Mouse (Mus musculus): ENCODE measurements around the gene Flnc. TPM values are rescaled to one million over a fixed set of nuclear protein-coding genes. Genes with fewer than 3 reads are reported as not detected.

Flnc gene
- polyA plus RNA-seq, 1 experiment from 2014 or later: 0.07 TPM

- ATAC-seq (no peak), DNase-seq (no peak)
- Histone ChIP-seq H3K4me1 (ENCODE audit: insufficient read depth) (no peaks in the 10 kb centered on the region), H3K4me2 (ENCODE audit: low read depth, low read length) (no peak overlapping the region), H3K4me3 (ENCODE audit: low read depth, low read length) (no peak overlapping the region), H3K27me3 (ENCODE audit: insufficient read depth, low read length) (peaks cover 25% of the 10 kb centered on the region), H3K27ac (ENCODE audit: low read depth) (no peak overlapping the region), H3K9me3 (ENCODE audit: low read length) (no peaks in the 10 kb centered on the region), H3K36me3 (replicated peaks; ENCODE audit: insufficient read depth, low read length) (no peaks in the 10 kb centered on the region), H3K9ac (replicated peaks) (no peak overlapping the region)
- TF ChIP-seq CTCF (IDR thresholded peaks at IDR 0.05; ENCODE audit: low read depth) (no peak), EP300 (IDR thresholded peaks at IDR 0.05; ENCODE audit: low read depth) (no peak)
- 47% methylated on average over 4 of the region's 4 CpGs for WGBS (ENCODE audit: insufficient replicate concordance)
Observed at GRCm38 (mm10) chr6:29428171-29428570, 4.9 kb upstream of the Flnc start.

DNA sequence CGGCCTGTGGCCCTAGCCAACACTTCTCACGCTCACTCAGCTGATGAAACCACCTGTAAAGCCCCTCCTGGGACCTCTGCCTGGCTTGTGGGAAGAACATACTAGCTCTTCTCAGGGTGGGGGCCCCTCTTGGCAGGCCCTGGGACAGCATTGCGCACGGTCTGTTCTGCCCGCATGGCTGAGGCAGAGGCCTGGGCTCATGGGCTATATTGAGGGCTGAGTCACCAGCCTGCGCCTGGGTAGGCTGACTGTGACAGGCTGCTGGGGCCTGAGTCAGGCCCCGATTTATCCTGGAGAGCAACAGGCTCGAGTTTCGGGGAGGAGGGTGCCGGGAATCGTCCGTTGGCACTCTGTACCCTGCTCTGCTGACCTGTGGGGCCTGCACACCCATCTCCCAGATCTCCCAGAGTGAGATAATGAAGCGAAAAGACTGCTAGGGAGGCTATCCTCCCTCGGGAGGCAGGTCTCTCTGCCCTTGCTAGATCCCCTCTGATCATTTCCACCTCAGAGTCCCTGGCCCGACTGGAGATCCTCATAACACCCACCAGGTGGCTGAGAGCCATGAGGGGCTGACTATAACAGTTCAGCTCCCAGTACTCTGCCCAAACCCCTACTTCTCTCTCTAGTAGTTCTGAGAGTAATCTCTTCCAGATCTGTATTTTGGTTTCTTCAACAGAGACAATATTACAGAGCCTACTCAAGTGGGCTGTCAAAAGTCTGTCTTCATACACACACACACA, 2.2 kb upstream of the Flnc start:
- DNase-seq: no peak
- 57% methylated on average over 15 of the region's 15 CpGs for WGBS (ENCODE audit: insufficient replicate concordance)
- Histone ChIP-seq H3K36me3 (replicated peaks; ENCODE audit: insufficient read depth, low read length) (no peaks in the 10 kb centered on the region), H3K4me3 (ENCODE audit: low read depth, low read length) (no peak overlapping the region), H3K27me3 (ENCODE audit: insufficient read depth, low read length) (peaks cover 52% of the 10 kb centered on the region), H3K4me2 (ENCODE audit: low read depth, low read length) (no peak overlapping the region), H3K27ac (ENCODE audit: low read depth) (no peak overlapping the region), H3K9me3 (ENCODE audit: low read length) (no peaks in the 10 kb centered on the region), H3K4me1 (ENCODE audit: insufficient read depth) (peaks cover 10% of the 10 kb centered on the region; the same call in 1 of the 2 replicates), H3K9ac (replicated peaks) (no peak overlapping the region)
- TF ChIP-seq EP300 (IDR thresholded peaks at IDR 0.05; ENCODE audit: low read depth) (no peak), CTCF (IDR thresholded peaks at IDR 0.05; ENCODE audit: low read depth) (no peak)
- ATAC-seq: no peak

DNA sequence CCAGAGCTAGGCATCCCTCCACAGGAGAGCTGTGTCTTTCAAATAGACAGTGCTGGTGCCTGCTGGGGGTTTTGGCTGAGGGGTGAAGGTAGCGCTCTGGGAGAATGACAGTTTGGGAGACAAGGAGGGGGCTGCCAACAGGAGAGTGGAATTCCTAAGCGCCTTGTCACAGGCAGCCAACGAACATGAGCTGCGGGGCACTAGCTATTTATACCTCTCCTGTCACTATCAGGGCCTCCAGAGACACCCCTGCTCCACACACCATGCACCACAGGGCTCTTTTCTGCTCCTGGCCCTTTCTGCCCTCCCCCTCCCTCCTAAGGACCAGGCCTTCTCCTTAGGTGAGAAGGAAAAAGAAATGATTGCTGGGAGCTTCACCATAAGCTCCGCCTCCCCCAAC, 1.6 kb upstream of the Flnc start:
- ATAC-seq (no peak), DNase-seq (no peak)
- H3K36me3 ChIP-seq (replicated peaks; ENCODE audit: insufficient read depth, low read length): no peaks in the 10 kb centered on the region
- H3K9me3 ChIP-seq (ENCODE audit: low read length): no peaks in the 10 kb centered on the region
- H3K4me1 ChIP-seq (ENCODE audit: insufficient read depth): peaks cover 10% of the 10 kb centered on the region; the same call in 1 of the 2 replicates
- no peak for TF ChIP-seq EP300 (IDR thresholded peaks at IDR 0.05; ENCODE audit: low read depth)
- TF ChIP-seq CTCF (IDR thresholded peaks at IDR 0.05; ENCODE audit: low read depth): no peak
- no peak overlapping the region for H3K4me3 ChIP-seq (ENCODE audit: low read depth, low read length)
- WGBS (ENCODE audit: insufficient replicate concordance): 37% methylated on average over 5 of the region's 5 CpGs
- no peak overlapping the region for H3K4me2 ChIP-seq (ENCODE audit: low read depth, low read length)
- H3K27ac ChIP-seq (ENCODE audit: low read depth): no peak overlapping the region
- H3K9ac ChIP-seq (replicated peaks): no peak overlapping the region
- H3K27me3 ChIP-seq (ENCODE audit: insufficient read depth, low read length): peaks cover 58% of the 10 kb centered on the region

DNA sequence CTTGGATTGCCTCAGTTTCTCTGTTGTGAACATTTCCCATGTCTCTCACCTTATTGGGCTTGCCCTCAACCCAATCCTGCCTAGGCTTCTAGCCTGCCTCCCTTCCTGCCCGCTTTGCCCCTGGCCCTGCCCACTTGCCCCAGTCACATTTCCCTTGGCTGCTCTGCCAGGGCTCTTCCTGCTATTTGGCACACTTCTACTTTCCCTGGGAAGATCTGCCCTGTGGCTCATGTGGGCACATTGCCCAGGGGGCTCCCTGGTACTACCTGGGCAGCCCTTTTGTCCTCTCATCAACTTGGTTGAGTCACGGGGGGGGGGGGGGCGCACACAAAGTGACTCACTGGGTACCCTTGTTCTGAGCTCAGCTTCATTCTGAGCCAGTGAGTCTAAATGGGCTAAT, 900 bp upstream of the Flnc start:
- H3K4me2 ChIP-seq (ENCODE audit: low read depth, low read length): no peak overlapping the region
- H3K27ac ChIP-seq (ENCODE audit: low read depth): no peak overlapping the region
- H3K9me3 ChIP-seq (ENCODE audit: low read length): no peaks in the 10 kb centered on the region
- no peak for TF ChIP-seq CTCF (IDR thresholded peaks at IDR 0.05; ENCODE audit: low read depth)
- TF ChIP-seq EP300 (IDR thresholded peaks at IDR 0.05; ENCODE audit: low read depth): no peak
- peaks cover 60% of the 10 kb centered on the region for H3K27me3 ChIP-seq (ENCODE audit: insufficient read depth, low read length)
- no peak for ATAC-seq
- H3K9ac ChIP-seq (replicated peaks): no peak overlapping the region
- no peak for DNase-seq
- H3K4me3 ChIP-seq (ENCODE audit: low read depth, low read length): no peak overlapping the region
- no peaks in the 10 kb centered on the region for H3K36me3 ChIP-seq (replicated peaks; ENCODE audit: insufficient read depth, low read length)
- WGBS (ENCODE audit: insufficient replicate concordance): 45% methylated on average over 3 of the region's 3 CpGs
- H3K4me1 ChIP-seq (ENCODE audit: insufficient read depth): peaks cover 12% of the 10 kb centered on the region; the same call in 1 of the 2 replicates

DNA sequence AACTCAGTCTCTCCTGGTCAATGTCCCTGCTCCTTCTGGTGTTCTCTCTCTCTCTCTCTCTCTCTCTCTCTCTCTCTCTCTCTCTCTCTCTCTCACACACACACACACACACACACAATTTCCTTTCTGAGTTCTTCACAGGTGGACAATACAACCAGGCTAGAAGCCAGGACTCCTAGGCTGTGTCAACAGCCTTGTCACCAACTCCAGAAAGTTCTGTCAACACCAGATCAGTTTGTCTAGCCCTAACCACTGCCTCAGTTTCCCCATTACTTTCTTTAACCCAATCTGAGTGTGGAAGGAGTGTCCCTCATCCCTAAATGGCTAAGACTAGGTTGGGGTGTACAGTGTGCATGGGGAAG, 399 bp upstream of the Flnc start:
- no peak for TF ChIP-seq CTCF (IDR thresholded peaks at IDR 0.05; ENCODE audit: low read depth)
- TF ChIP-seq EP300 (IDR thresholded peaks at IDR 0.05; ENCODE audit: low read depth): no peak
- no peak for DNase-seq
- Histone ChIP-seq H3K4me1 (ENCODE audit: insufficient read depth) (peaks cover 12% of the 10 kb centered on the region; the same call in 1 of the 2 replicates), H3K27me3 (ENCODE audit: insufficient read depth, low read length) (peaks cover 60% of the 10 kb centered on the region), H3K9me3 (ENCODE audit: low read length) (no peaks in the 10 kb centered on the region), H3K27ac (ENCODE audit: low read depth) (no peak overlapping the region), H3K9ac (replicated peaks) (no peak overlapping the region), H3K36me3 (replicated peaks; ENCODE audit: insufficient read depth, low read length) (no peaks in the 10 kb centered on the region), H3K4me3 (ENCODE audit: low read depth, low read length) (peak overlapping the region; percentile 44), H3K4me2 (ENCODE audit: low read depth, low read length) (peak overlapping the region; percentile 73)
- no peak for ATAC-seq

GRCm38 (mm10) chr6:29433804-29434795, 1.0 kb downstream of the Flnc start:
- Histone ChIP-seq H3K27me3 (ENCODE audit: insufficient read depth, low read length) (peaks cover 60% of the 10 kb centered on the region), H3K36me3 (replicated peaks; ENCODE audit: insufficient read depth, low read length) (no peaks in the 10 kb centered on the region), H3K9me3 (ENCODE audit: low read length) (no peaks in the 10 kb centered on the region), H3K9ac (replicated peaks) (no peak overlapping the region; the same call in 1 of the 2 replicates), H3K4me1 (ENCODE audit: insufficient read depth) (peaks cover 12% of the 10 kb centered on the region; the same call in 1 of the 2 replicates), H3K4me2 (ENCODE audit: low read depth, low read length) (peak overlapping the region; percentile 73), H3K4me3 (ENCODE audit: low read depth, low read length) (peak overlapping the region; percentile 44), H3K27ac (ENCODE audit: low read depth) (no peak overlapping the region)
- WGBS (ENCODE audit: insufficient replicate concordance): 7% methylated on average over 27 of the region's 27 CpGs
- ATAC-seq (no peak), DNase-seq (no peak)
- TF ChIP-seq CTCF (IDR thresholded peaks at IDR 0.05; ENCODE audit: low read depth) (no peak), EP300 (IDR thresholded peaks at IDR 0.05; ENCODE audit: low read depth) (no peak)

Measured in liver, postnatal 0 days (tissue).